Mouse (Mus musculus): ENCODE data around the gene Lhcgr. TPM values are rescaled to one million over a fixed set of nuclear protein-coding genes. Genes with fewer than 3 reads are reported as not detected.

Lhcgr gene
- polyA plus RNA-seq, 1 experiment = not detected

DNA sequence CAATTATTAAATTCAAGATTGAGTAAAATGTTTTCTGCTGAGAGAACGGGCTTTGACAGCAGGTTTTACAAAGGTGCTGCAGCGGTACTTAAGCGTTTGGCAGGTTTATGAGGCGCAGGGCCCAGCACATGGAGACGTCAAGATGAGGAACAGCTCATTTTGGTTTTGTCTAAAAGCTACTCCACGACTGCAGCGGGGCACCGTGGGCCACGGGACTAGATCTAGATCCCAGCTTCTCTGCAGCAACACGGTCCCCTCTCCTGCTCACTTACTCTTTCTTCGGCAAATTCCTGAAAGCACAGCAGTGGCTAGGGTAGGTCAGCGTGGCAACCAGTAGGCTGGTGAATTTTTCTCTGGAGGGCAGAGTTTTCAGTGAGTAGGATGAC lies 38.3 kb downstream of the Lhcgr start:
- WGBS = 56% methylated on average over 12 of the region's 12 CpGs
- no peak for TF ChIP-seq POLR2A (IDR thresholded peaks at IDR 0.05; ENCODE audit: insufficient read depth, low read depth, low read length)
- no peak for TF ChIP-seq CTCF (IDR thresholded peaks at IDR 0.05; ENCODE audit: insufficient read depth, low read depth, low read length)
- Histone ChIP-seq H3K4me3 (ENCODE audit: insufficient read depth, low read depth, low read length) (no peak overlapping the region), H3K4me1 (ENCODE audit: control insufficient read depth, insufficient read depth, low read length) (peaks cover 29% of the 10 kb centered on the region), H3K27ac (ENCODE audit: insufficient read depth, low read depth, low read length) (peak overlapping the region; percentile 7; the same call in 1 of the 2 replicates)

DNA sequence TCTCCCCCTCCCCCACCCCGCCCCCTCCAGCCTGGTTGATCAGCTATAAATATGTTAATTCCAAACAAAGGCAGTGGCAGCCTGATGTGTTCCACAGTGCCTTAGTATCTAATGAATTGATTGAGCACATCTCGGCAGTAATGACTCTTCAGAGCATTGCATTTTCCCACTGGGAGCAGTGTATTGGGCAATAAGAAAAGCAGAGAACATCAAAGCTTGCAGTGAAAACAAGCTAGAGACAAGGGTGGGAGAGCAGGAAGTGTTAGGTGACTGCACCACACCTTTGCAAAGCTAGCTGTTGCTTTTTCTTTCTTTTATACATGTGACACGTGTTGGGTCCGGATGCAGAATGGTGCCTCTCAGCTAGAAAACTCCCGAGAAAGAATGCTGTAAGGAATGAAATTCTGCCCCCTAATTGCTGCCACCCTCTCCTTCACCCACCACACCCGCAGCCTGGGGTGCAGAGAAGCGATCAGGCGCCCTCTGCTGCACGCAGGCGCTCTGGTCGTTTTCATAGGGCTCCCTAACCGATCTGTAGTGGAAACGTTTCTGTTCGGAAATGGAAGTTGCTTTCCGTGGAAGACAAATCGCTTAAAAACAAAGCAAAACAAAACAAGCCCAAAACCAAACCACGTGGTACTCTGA lies 38.8 kb downstream of the Lhcgr start:
- Histone ChIP-seq H3K4me1 (ENCODE audit: control insufficient read depth, insufficient read depth, low read length) (peaks cover 25% of the 10 kb centered on the region), H3K4me3 (ENCODE audit: insufficient read depth, low read depth, low read length) (no peak overlapping the region), H3K27ac (ENCODE audit: insufficient read depth, low read depth, low read length) (no peak overlapping the region)
- WGBS = 10% methylated on average over 17 of the region's 17 CpGs
- TF ChIP-seq CTCF (IDR thresholded peaks at IDR 0.05; ENCODE audit: insufficient read depth, low read depth, low read length) (peak; percentile 69), POLR2A (IDR thresholded peaks at IDR 0.05; ENCODE audit: insufficient read depth, low read depth, low read length) (no peak)

DNA sequence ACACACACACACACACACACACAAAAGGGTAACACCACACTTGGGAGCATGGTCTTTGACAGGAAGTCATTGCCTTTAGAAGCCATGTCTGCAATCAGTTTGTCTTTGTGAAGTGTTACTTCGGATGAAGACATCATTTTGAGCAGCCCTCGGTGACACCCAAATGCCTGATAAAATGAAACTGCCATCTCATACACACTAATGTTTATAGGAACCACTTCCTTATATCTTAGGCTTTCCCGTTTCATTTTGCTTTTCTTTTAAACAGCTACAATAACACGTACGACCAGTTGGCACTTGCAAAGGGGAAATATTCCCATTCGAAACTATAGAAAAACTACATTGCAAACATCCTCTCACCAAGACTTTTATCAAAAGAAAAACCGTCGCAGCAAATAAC lies 42.1 kb downstream of the Lhcgr start:
- Histone ChIP-seq H3K4me1 (ENCODE audit: control insufficient read depth, insufficient read depth, low read length) (peaks cover 14% of the 10 kb centered on the region), H3K27ac (ENCODE audit: insufficient read depth, low read depth, low read length) (no peak overlapping the region), H3K4me3 (ENCODE audit: insufficient read depth, low read depth, low read length) (no peak overlapping the region)
- 50% methylated on average over 8 of the region's 8 CpGs for WGBS
- TF ChIP-seq CTCF (IDR thresholded peaks at IDR 0.05; ENCODE audit: insufficient read depth, low read depth, low read length) (no peak), POLR2A (IDR thresholded peaks at IDR 0.05; ENCODE audit: insufficient read depth, low read depth, low read length) (no peak)

DNA sequence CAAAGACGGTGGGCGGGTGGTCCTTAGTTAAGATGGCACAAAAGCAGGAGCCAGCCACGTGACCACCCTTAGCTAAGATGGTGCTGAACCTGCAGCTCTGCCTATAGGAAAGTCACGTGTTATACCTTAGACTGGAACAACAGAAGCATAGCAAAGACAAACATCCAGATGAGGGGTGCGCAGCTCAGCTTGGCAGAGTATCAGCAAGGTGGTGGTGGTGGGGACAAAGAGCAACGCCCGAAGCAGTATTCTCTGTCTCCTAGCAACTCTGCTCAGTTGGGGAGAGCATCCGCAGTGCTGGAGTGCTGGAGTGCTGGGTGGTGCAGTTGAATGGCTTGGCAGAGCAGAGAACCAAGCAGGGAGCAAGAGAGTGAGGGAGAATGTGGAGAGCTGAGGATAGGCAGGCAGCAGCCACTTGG lies 85.5 kb downstream of the Lhcgr start:
- WGBS = 45% methylated on average over 8 of the region's 8 CpGs
- TF ChIP-seq POLR2A (IDR thresholded peaks at IDR 0.05; ENCODE audit: insufficient read depth, low read depth, low read length) = no peak
- no peak for TF ChIP-seq CTCF (IDR thresholded peaks at IDR 0.05; ENCODE audit: insufficient read depth, low read depth, low read length)
- Histone ChIP-seq H3K4me3 (ENCODE audit: insufficient read depth, low read depth, low read length) (no peak overlapping the region), H3K27ac (ENCODE audit: insufficient read depth, low read depth, low read length) (no peak overlapping the region), H3K4me1 (ENCODE audit: control insufficient read depth, insufficient read depth, low read length) (peaks cover 10% of the 10 kb centered on the region)

DNA sequence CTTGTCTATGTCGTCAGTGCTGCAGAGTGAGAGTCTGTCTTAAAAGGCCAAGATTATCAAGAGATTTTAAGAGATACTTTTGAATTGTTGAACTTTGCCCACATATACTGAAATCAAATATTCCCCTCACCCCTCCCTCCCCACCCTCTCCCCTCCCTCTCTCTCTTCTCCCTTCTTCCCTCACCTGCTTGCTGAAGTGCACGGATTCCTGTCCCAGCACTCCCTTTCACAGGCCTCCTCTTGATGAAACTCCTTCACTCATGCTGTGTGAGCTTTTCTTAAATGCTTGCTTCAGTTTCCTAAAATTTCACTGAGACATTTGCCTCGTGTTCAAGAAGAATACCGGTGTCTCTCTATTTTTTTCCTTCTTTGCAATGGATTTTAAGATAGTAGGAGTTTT lies 88.7 kb downstream of the Lhcgr start:
- TF ChIP-seq POLR2A (IDR thresholded peaks at IDR 0.05; ENCODE audit: insufficient read depth, low read depth, low read length) (no peak), CTCF (IDR thresholded peaks at IDR 0.05; ENCODE audit: insufficient read depth, low read depth, low read length) (no peak)
- Histone ChIP-seq H3K4me3 (ENCODE audit: insufficient read depth, low read depth, low read length) (no peak overlapping the region), H3K27ac (ENCODE audit: insufficient read depth, low read depth, low read length) (no peak overlapping the region), H3K4me1 (ENCODE audit: control insufficient read depth, insufficient read depth, low read length) (peaks cover 10% of the 10 kb centered on the region)
- WGBS = 70% methylated on average over 4 of the region's 4 CpGs

DNA sequence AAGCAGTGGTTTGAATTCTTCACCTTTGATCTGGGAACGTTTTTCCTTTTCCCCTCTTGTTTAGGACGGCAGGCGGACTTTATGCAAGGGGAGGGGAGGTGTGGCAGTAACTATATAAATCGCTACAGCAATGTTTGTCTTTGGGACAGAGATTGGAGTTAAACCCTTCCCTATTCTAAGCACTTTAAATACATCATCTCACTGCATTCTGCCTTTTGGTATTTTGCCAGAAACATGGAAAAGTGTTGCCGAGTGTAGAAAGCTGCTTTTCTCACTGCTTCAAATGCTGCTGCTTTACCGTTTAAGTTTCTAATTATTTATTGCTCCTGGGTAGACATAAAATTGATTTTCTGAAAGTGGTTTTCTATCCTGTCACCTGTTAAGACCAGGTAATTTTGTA lies 89.4 kb downstream of the Lhcgr start:
- Histone ChIP-seq H3K27ac (ENCODE audit: insufficient read depth, low read depth, low read length) (no peak overlapping the region), H3K4me3 (ENCODE audit: insufficient read depth, low read depth, low read length) (no peak overlapping the region), H3K4me1 (ENCODE audit: control insufficient read depth, insufficient read depth, low read length) (peaks cover 10% of the 10 kb centered on the region)
- WGBS = 20% methylated on average over 6 of the region's 6 CpGs
- TF ChIP-seq POLR2A (IDR thresholded peaks at IDR 0.05; ENCODE audit: insufficient read depth, low read depth, low read length) = no peak
- no peak for TF ChIP-seq CTCF (IDR thresholded peaks at IDR 0.05; ENCODE audit: insufficient read depth, low read depth, low read length)

DNA sequence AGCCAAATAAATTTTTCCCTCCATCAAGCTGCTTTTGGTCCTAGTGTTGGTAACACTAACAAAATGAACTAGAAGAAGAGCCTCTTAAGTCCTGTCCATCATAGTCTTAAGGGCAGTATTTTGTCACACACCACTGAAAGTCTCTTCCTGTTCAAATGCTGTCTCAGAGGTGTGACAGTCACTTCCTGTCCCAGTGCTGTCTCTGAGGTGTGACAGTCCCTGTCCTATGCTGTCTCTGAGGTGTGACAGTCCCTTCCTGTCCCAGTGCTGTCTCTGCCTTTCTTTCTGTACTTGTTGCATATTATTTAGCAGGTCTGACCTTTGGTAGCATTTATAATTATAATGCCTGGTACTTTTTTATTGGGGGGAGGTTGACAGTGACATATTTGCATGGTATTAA lies 90.9 kb downstream of the Lhcgr start:
- H3K4me1 ChIP-seq (ENCODE audit: control insufficient read depth, insufficient read depth, low read length) = peaks cover 8% of the 10 kb centered on the region
- TF ChIP-seq CTCF (IDR thresholded peaks at IDR 0.05; ENCODE audit: insufficient read depth, low read depth, low read length) (no peak), POLR2A (IDR thresholded peaks at IDR 0.05; ENCODE audit: insufficient read depth, low read depth, low read length) (no peak)
- no peak overlapping the region for H3K27ac ChIP-seq (ENCODE audit: insufficient read depth, low read depth, low read length)
- no peak overlapping the region for H3K4me3 ChIP-seq (ENCODE audit: insufficient read depth, low read depth, low read length)

DNA sequence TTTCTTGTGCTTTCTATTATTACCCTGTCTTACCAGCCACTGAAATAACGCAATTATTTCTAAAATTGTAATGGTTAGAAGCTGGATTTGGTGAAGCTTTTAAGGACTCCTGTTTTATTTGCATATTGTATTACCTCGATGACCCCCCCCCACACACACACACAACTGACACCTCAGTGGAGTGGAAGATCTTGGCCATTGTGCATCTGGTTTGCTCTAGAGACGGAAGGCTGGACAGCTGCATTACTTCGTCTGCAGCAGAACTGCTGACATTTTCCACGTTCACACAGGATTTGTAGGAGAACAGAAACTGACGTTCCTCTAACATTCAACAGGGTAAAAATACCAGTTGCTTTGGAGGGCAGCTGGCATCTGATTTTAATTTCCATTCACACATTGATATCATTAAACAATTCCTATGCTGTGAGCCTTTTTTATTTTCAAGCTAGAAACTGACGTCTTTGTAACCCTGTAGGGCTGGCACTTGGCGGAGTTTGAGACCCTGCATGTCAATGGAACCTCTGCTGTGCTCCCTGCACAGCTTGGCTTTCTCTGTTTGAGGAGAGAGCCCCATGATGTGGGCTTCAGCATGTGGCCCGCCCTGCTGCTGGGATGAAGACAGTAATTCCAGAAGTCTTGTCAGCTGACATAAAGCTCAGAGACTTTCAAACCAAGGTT lies 95.0 kb downstream of the Lhcgr start:
- no peak for TF ChIP-seq CTCF (IDR thresholded peaks at IDR 0.05; ENCODE audit: insufficient read depth, low read depth, low read length)
- TF ChIP-seq POLR2A (IDR thresholded peaks at IDR 0.05; ENCODE audit: insufficient read depth, low read depth, low read length) = no peak

DNA sequence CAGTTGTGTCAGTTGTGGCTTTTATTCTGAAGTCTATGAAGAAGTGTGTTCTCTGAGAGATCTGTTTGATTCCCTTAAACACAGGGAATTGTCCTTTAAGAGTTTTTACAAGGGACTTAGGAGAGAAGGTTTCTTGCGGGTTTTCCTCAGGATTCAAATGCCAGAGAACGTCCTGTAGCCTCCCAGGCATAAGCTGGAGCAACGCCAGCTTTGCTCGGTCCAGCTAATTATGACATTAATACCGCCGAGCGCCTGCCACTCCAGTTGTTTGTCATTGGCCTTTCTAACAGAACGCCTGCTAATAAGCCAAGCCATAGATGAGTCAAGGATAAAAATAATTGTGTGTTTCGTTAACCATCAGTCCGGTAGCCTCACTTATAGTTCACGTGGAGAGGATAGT lies 103.6 kb downstream of the Lhcgr start:
- Histone ChIP-seq H3K4me1 (ENCODE audit: control insufficient read depth, insufficient read depth, low read length) (no peaks in the 10 kb centered on the region), H3K27ac (ENCODE audit: insufficient read depth, low read depth, low read length) (no peak overlapping the region), H3K4me3 (ENCODE audit: insufficient read depth, low read depth, low read length) (no peak overlapping the region)
- TF ChIP-seq CTCF (IDR thresholded peaks at IDR 0.05; ENCODE audit: insufficient read depth, low read depth, low read length) (no peak), POLR2A (IDR thresholded peaks at IDR 0.05; ENCODE audit: insufficient read depth, low read depth, low read length) (no peak)
- WGBS = 28% methylated on average over 11 of the region's 11 CpGs

More for the DNA sequence above, 95.0 kb downstream of the Lhcgr start:
- Histone ChIP-seq H3K27ac (ENCODE audit: insufficient read depth, low read depth, low read length) (no peak overlapping the region), H3K4me1 (ENCODE audit: control insufficient read depth, insufficient read depth, low read length) (peaks cover 8% of the 10 kb centered on the region), H3K4me3 (ENCODE audit: insufficient read depth, low read depth, low read length) (no peak overlapping the region)
- WGBS = 28% methylated on average over 9 of the region's 9 CpGs
